Mouse (Mus musculus) gastrocnemius, adult 18-20 months (tissue): ENCODE results near the gene Arnt2. TPM values are rescaled to one million over a fixed set of nuclear protein-coding genes. Genes with fewer than 3 reads are reported as not detected.

Source experiments
- DNase-seq: peaks from one replicate; pipeline ENCODE4 v3.0.0; 2021; ENCODE audit warnings: low spot score
- long read RNA-seq, 2 experiments: library from polyadenylated mRNA; stranded (forward); transcript quantifications; one replicate each; pipeline ENCODE4 v2.0.0; 2021
- total RNA-seq, 2 experiments: library from RNA; stranded (reverse); gene quantifications; 2 replicates each; pipeline ENCODE4 v1.2.3; 2021

Gene Arnt2
- 1 to 10 TPM in 1 of 2 experiments, under 1 TPM in 1; 0.48 to 1.2 TPM for total RNA-seq
- long read RNA-seq, experiment 1 = 0 reads
- long read RNA-seq, experiment 2 = 0 reads

GRCm38 (mm10) chr7:84409896-84410521, at the start of gene Arnt2:
Gene Arnt2, minus strand, starts transcription at chr7:84410176.
- DNase-seq = no peak

GRCm38 (mm10) chr7:84451681-84452080, 41.7 kb upstream of the Arnt2 start:
- no peak for DNase-seq

- DNase-seq = no peak
These were observed 39.1 kb upstream of the Arnt2 start for GRCm38 (mm10) chr7:84449066-84449465.

GRCm38 (mm10) chr7:84448512-84448911, 38.5 kb upstream of the Arnt2 start:
- DNase-seq = no peak

- no peak for DNase-seq
These were observed 37.9 kb upstream of the Arnt2 start for GRCm38 (mm10) chr7:84447740-84448435.

GRCm38 (mm10) chr7:84447060-84447459, 37.1 kb upstream of the Arnt2 start:
- DNase-seq = peak; percentile 8

- no peak for DNase-seq
These were observed 32.5 kb upstream of the Arnt2 start for GRCm38 (mm10) chr7:84442343-84442911.

- DNase-seq = no peak
These were observed 29.6 kb upstream of the Arnt2 start for GRCm38 (mm10) chr7:84439606-84440005.

- no peak for DNase-seq
These were observed 24.9 kb upstream of the Arnt2 start for GRCm38 (mm10) chr7:84434901-84435300.

- no peak for DNase-seq
These were observed 22.2 kb upstream of the Arnt2 start for GRCm38 (mm10) chr7:84432151-84432550.

GRCm38 (mm10) chr7:84427221-84427620, 17.2 kb upstream of the Arnt2 start:
- no peak for DNase-seq

GRCm38 (mm10) chr7:84424670-84425385, 14.9 kb upstream of the Arnt2 start:
- no peak for DNase-seq

- no peak for DNase-seq
These were observed 11.8 kb upstream of the Arnt2 start for GRCm38 (mm10) chr7:84421753-84422152.

GRCm38 (mm10) chr7:84421291-84421665, 11.3 kb upstream of the Arnt2 start:
- DNase-seq = no peak

GRCm38 (mm10) chr7:84420581-84421290, 10.8 kb upstream of the Arnt2 start:
- DNase-seq = no peak

- no peak for DNase-seq
These were observed 7.5 kb upstream of the Arnt2 start for GRCm38 (mm10) chr7:84417441-84417840.

- DNase-seq = no peak
These were observed 2.6 kb upstream of the Arnt2 start for GRCm38 (mm10) chr7:84412570-84412969.

GRCm38 (mm10) chr7:84409241-84409895, 608 bp downstream of the Arnt2 start:
- no peak for DNase-seq

GRCm38 (mm10) chr7:84408282-84408681, 1.7 kb downstream of the Arnt2 start:
- DNase-seq = no peak

GRCm38 (mm10) chr7:84403371-84403770, 6.6 kb downstream of the Arnt2 start:
- no peak for DNase-seq
